Mouse (Mus musculus): ENCODE results near the gene Rplp0.

GRCm38 (mm10) chr5:115545636-115546035 lies 13.6 kb upstream of the Rplp0 start:
- TF ChIP-seq CTCF (IDR thresholded peaks at IDR 0.05; ENCODE audit: low read depth, low read length) (no peak), POLR2A (IDR thresholded peaks at IDR 0.05; ENCODE audit: extremely low read depth, insufficient read depth, low read length) (no peak)

Data from liver, adult 2 months (tissue).